Mouse (Mus musculus): Measurements from ENCODE around the gene Nufip1. TPM values are rescaled to one million over a fixed set of nuclear protein-coding genes. Genes with fewer than 3 reads are reported as not detected.
A peak's percentile ranks its signal among the peaks of the same experiment; 100 is the strongest.

Nufip1 gene
- total RNA-seq, 1 experiment: 13.8 TPM

GRCm38 (mm10) chr14:76081451-76081850 is 29.2 kb upstream of the Nufip1 start:
- Histone ChIP-seq H3K4me1 (ENCODE audit: control insufficient read depth in 2 of 2, insufficient read depth in 2 of 2, low read length in 2 of 2, poor library complexity in 1 of 2) (peaks cover 19 to 22% of the 10 kb centered on the region in 2 experiments), H3K4me3 (ENCODE audit: insufficient read depth in 1 of 2, low read depth in 1 of 2, low read length in 2 of 2, poor library complexity in 1 of 2, severe bottlenecking in 1 of 2) (peak overlapping the region; percentile 26 to 37; a peak in 3 of 4 replicates), H3K27ac (ENCODE audit: insufficient read depth, low read depth, low read length, poor library complexity, severe bottlenecking) (peak overlapping the region; percentile 54; the same call in 1 of the 2 replicates), H3K9me3 (ENCODE audit: control insufficient read depth, insufficient read depth, low read depth, low read length) (no peaks in the 10 kb centered on the region), H3K36me3 (ENCODE audit: control insufficient read depth, insufficient read depth, low read length, poor library complexity, severe bottlenecking) (no peaks in the 10 kb centered on the region), H3K9ac (ENCODE audit: insufficient read depth, low read depth, low read length, poor library complexity, severe bottlenecking) (peak overlapping the region; percentile 67; the same call in 1 of the 2 replicates)
- TF ChIP-seq ZC3H11A (IDR thresholded peaks at IDR 0.05; ENCODE audit: borderline replicate concordance, low read depth, low read length) (no peak), MAFK (IDR thresholded peaks at IDR 0.05; ENCODE audit: insufficient read depth, low read depth, low read length) (no peak), HCFC1 (IDR thresholded peaks at IDR 0.05; ENCODE audit: borderline replicate concordance, insufficient read depth, low read length) (no peak), CHD2 (IDR thresholded peaks at IDR 0.05; ENCODE audit: low read depth, low read length) (no peak), ZNF384 (IDR thresholded peaks at IDR 0.05; ENCODE audit: low read depth, low read length) (no peak)
- in situ Hi-C loops (cut with MboI; ENCODE audit: low sequenced_read_pairs in 2 of 2, unreplicated experiment in 2 of 2): loop anchor here (25.0 kb wide), 1 partner anchor 194 kb away; no protein-coding TSS in a partner anchor
- peak; percentile 63 for DNase-seq (ENCODE audit: low read depth, low spot score)

GRCm38 (mm10) chr14:76082086-76082636 is 28.5 kb upstream of the Nufip1 start:
- Histone ChIP-seq H3K27ac (ENCODE audit: insufficient read depth, low read depth, low read length, poor library complexity, severe bottlenecking) (peak overlapping the region; percentile 27; the same call in 1 of the 2 replicates), H3K36me3 (ENCODE audit: control insufficient read depth, insufficient read depth, low read length, poor library complexity, severe bottlenecking) (no peaks in the 10 kb centered on the region), H3K9me3 (ENCODE audit: control insufficient read depth, insufficient read depth, low read depth, low read length) (no peaks in the 10 kb centered on the region), H3K4me1 (ENCODE audit: control insufficient read depth in 2 of 2, insufficient read depth in 2 of 2, low read length in 2 of 2, poor library complexity in 1 of 2) (peaks cover 18 to 22% of the 10 kb centered on the region in 2 experiments), H3K9ac (ENCODE audit: insufficient read depth, low read depth, low read length, poor library complexity, severe bottlenecking) (peak overlapping the region; percentile 67; the same call in 1 of the 2 replicates), H3K4me3 (ENCODE audit: insufficient read depth in 1 of 2, low read depth in 1 of 2, low read length in 2 of 2, poor library complexity in 1 of 2, severe bottlenecking in 1 of 2) (no peak overlapping the region)
- DNase-seq (ENCODE audit: low read depth, low spot score): no peak
- in situ Hi-C loops (cut with MboI; ENCODE audit: low sequenced_read_pairs in 2 of 2, unreplicated experiment in 2 of 2): loop anchor here (25.0 kb wide), 1 partner anchor 195 kb away; no protein-coding TSS in a partner anchor
- no peak for TF ChIP-seq CHD2 (IDR thresholded peaks at IDR 0.05; ENCODE audit: low read depth, low read length)
- TF ChIP-seq HCFC1 (IDR thresholded peaks at IDR 0.05; ENCODE audit: borderline replicate concordance, insufficient read depth, low read length): no peak
- TF ChIP-seq ZC3H11A (IDR thresholded peaks at IDR 0.05; ENCODE audit: borderline replicate concordance, low read depth, low read length): no peak
- TF ChIP-seq ZNF384 (IDR thresholded peaks at IDR 0.05; ENCODE audit: low read depth, low read length): no peak
- no peak for TF ChIP-seq MAFK (IDR thresholded peaks at IDR 0.05; ENCODE audit: insufficient read depth, low read depth, low read length)

GRCm38 (mm10) chr14:76084188-76084587 is 26.5 kb upstream of the Nufip1 start:
- Histone ChIP-seq H3K4me3 (ENCODE audit: insufficient read depth in 1 of 2, low read depth in 1 of 2, low read length in 2 of 2, poor library complexity in 1 of 2, severe bottlenecking in 1 of 2) (no peak overlapping the region), H3K9me3 (ENCODE audit: control insufficient read depth, insufficient read depth, low read depth, low read length) (no peaks in the 10 kb centered on the region), H3K27ac (ENCODE audit: insufficient read depth, low read depth, low read length, poor library complexity, severe bottlenecking) (peak overlapping the region; percentile 9; the same call in 1 of the 2 replicates), H3K36me3 (ENCODE audit: control insufficient read depth, insufficient read depth, low read length, poor library complexity, severe bottlenecking) (no peaks in the 10 kb centered on the region), H3K4me1 (ENCODE audit: control insufficient read depth in 2 of 2, insufficient read depth in 2 of 2, low read length in 2 of 2, poor library complexity in 1 of 2) (peaks cover 14 to 15% of the 10 kb centered on the region in 2 experiments; a peak in 3 of 4 replicates), H3K9ac (ENCODE audit: insufficient read depth, low read depth, low read length, poor library complexity, severe bottlenecking) (no peak overlapping the region; the same call in 1 of the 2 replicates)
- in situ Hi-C loops (cut with MboI; ENCODE audit: low sequenced_read_pairs in 2 of 2, unreplicated experiment in 2 of 2): loop anchor here (25.0 kb wide), 1 partner anchor 197 kb away; no protein-coding TSS in a partner anchor
- TF ChIP-seq ZNF384 (IDR thresholded peaks at IDR 0.05; ENCODE audit: low read depth, low read length): no peak
- no peak for TF ChIP-seq ZC3H11A (IDR thresholded peaks at IDR 0.05; ENCODE audit: borderline replicate concordance, low read depth, low read length)
- TF ChIP-seq HCFC1 (IDR thresholded peaks at IDR 0.05; ENCODE audit: borderline replicate concordance, insufficient read depth, low read length): no peak
- no peak for TF ChIP-seq MAFK (IDR thresholded peaks at IDR 0.05; ENCODE audit: insufficient read depth, low read depth, low read length)
- TF ChIP-seq CHD2 (IDR thresholded peaks at IDR 0.05; ENCODE audit: low read depth, low read length): no peak
- no peak for DNase-seq (ENCODE audit: low read depth, low spot score)

- H3K27ac ChIP-seq (ENCODE audit: insufficient read depth, low read depth, low read length, poor library complexity, severe bottlenecking): no peak overlapping the region
- H3K4me1 ChIP-seq (ENCODE audit: control insufficient read depth in 2 of 2, insufficient read depth in 2 of 2, low read length in 2 of 2, poor library complexity in 1 of 2): no peaks in the 10 kb centered on the region
- TF ChIP-seq CHD2 (IDR thresholded peaks at IDR 0.05; ENCODE audit: low read depth, low read length) (no peak), MAFK (IDR thresholded peaks at IDR 0.05; ENCODE audit: insufficient read depth, low read depth, low read length) (no peak), ZNF384 (IDR thresholded peaks at IDR 0.05; ENCODE audit: low read depth, low read length) (no peak), ZC3H11A (IDR thresholded peaks at IDR 0.05; ENCODE audit: borderline replicate concordance, low read depth, low read length) (no peak), HCFC1 (IDR thresholded peaks at IDR 0.05; ENCODE audit: borderline replicate concordance, insufficient read depth, low read length) (no peak)
- no peak overlapping the region for H3K4me3 ChIP-seq (ENCODE audit: insufficient read depth in 1 of 2, low read depth in 1 of 2, low read length in 2 of 2, poor library complexity in 1 of 2, severe bottlenecking in 1 of 2)
- peaks cover 4% of the 10 kb centered on the region; the same call in 1 of the 2 replicates for H3K36me3 ChIP-seq (ENCODE audit: control insufficient read depth, insufficient read depth, low read length, poor library complexity, severe bottlenecking)
- H3K9ac ChIP-seq (ENCODE audit: insufficient read depth, low read depth, low read length, poor library complexity, severe bottlenecking): no peak overlapping the region
- no peak for DNase-seq (ENCODE audit: low read depth, low spot score)
- in situ Hi-C loops (cut with MboI; ENCODE audit: low sequenced_read_pairs in 2 of 2, unreplicated experiment in 2 of 2): loop anchor here (25.0 kb wide), 1 partner anchor 210 kb away; no protein-coding TSS in a partner anchor
- H3K9me3 ChIP-seq (ENCODE audit: control insufficient read depth, insufficient read depth, low read depth, low read length): no peaks in the 10 kb centered on the region
These were observed 13.4 kb upstream of the Nufip1 start for GRCm38 (mm10) chr14:76097244-76097643.
